Mouse (Mus musculus) spleen, postnatal 4 days (tissue): ENCODE results near the gene Xrcc4.
A peak's percentile ranks its signal among the peaks of the same experiment; 100 is the strongest.
"Not testable (repeated sequence)": the region's sequence is repeated elsewhere in the genome, so short reads cannot be mapped to it uniquely, and the experiment has no call there.

Source experiments
- DNase-seq, 2 experiments: peaks; one replicate each; pipeline ENCODE4 v3.0.0; 2022; ENCODE audit warnings: low spot score in 2 of 2

Gene Xrcc4

DNA sequence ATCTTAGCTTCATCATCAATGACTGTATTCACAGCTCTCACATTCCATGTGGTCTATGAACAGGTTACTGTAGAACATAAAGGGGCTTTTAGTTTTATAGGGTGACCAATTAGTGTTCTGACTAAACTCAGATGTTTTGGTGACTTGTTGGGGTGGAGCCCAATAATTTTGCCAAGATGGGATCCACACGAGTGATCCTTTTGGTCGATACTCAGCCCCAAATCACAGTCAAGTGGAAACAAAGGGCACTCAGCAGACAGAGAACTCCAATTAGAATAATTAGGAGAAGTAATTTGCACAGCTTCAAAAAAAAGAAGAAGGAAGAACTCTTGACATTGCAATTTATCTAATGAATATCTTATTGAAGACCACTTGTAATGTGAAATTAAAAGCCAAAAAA lies 274.9 kb downstream of the Xrcc4 start:
- DNase-seq: no peak

DNA sequence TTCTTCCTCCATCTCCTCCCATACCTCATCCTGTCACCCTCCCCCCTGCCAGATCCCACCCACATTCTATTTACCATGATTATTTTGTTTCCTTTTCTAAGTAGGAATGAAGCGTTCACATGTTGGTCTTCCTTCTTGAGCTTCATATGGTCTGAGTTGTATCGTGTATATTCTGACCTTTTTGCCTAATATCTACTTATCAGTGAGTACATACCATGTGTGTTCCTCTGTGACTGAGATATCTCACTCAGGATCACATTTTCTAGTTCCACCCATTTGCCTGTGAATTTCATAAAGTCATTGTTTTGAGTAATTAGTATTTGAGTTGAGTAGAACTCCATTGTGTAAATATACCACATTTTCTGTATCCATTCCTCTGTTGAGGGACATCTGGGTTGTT lies 277.2 kb downstream of the Xrcc4 start:
- DNase-seq: no peak

DNA sequence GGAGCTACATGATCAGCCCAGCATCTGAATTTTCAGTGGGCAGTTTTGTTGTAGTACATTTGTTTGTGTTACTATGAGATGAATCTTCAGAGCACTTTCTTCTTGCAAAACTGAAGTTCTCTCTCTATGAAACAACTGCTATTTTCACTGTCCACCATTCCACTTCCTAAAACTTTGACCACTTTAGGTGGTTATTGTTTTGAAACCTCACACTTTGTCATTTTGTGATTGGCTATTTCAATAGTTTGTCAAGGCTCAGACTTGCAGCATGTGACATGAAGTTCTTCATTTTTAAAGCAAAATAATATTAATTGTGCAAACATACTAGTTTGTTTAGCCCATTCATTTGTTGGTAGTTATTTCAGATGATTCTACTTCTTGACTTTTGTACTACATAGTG lies 280.4 kb downstream of the Xrcc4 start:
- DNase-seq: no peak

DNA sequence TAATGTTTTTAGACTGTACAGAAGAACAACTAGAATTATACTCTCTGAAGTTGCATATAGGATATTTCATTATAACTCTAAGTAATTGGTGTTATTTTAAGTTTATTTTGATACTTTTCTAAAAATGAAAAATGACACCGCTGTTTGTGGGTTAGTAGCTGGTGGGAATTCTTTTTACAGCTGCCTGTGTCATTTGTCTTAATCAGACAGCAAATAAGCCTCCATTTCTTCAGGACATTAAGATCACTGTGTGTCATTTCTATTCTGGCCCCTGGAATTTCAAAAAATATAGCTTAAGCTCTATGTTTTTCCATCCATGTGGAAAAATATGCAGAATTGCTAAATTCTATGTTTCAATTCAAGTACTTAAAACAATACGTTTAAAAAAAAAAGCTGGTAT lies 287.5 kb downstream of the Xrcc4 start:
- DNase-seq: no peak

DNA sequence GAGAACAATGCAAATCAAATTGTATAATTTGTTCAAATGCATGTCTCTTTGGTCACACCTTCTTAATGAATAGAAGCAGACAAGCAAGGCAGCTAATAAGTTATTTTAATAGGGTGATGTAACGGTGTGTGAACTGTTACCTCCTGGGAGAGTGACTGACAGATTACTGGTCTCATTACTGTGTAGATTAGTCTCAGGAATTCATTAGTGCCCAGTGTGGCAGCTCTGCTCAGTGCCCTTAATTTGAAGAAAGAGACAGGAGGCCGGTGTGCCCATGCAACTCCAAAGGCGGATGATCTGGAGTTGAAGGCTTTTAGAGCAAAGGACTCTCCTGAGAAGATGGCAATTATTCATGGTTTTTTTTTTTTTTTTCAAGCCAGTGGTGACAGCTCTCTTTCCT lies 291.7 kb downstream of the Xrcc4 start:
- DNase-seq: no peak

DNA sequence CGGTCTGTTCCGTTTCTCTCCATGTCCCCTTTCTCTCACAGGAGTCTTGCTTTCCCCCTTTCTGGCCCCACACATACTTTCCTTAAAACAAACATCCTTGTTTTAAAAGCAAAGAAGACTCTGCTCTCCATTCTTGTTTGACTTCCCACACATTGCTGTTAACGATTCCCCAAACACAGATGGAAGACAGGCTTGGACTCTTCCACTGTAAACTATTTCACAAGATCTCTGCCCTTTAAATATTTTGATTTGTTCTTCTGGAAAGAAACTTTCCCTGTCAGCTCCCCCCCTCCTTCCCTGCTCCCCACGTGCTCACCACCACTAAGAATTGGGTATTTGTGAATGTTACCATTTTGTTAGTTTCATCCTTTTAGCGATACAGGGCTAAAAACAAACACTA lies 297.9 kb downstream of the Xrcc4 start:
- no peak for DNase-seq

DNA sequence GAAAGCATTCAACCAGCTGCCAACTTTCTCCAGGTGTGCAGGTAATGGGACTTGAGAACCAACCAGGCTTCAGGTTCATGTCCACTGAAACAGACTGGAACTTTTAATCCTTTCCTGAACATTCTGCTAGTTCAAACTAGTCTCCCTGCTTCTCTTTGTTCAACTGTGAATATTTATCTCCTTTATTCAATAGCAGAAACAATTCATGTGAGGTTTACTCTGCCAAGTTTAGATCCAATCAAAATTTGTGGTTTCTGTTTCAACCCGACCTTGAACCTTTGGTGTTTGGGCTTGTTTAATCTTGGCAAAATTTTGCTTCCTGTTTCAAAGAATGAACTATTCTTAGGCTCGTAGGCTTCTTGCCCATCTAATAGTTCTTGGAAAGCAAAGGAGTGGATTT lies 306.5 kb downstream of the Xrcc4 start:
- no peak for DNase-seq

DNA sequence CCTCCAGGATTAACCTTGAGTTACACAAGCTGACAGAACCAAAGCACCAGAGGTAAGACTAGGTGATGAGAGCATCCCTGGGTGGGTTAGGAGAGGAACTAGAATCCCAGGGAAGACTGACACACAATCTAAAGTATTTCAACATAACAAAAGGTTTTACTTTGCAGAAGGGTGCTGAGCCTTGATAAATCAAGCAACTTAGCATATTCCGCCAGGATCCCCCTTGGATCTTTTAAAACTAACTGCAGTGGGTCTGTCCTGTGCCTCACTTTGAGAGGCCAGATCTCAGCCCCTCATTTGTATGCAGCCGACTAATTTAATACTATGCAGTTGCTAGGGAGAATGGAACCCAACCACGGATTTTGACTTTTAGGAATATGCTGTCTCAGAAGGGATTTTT lies 309.1 kb downstream of the Xrcc4 start:
- no peak for DNase-seq

DNA sequence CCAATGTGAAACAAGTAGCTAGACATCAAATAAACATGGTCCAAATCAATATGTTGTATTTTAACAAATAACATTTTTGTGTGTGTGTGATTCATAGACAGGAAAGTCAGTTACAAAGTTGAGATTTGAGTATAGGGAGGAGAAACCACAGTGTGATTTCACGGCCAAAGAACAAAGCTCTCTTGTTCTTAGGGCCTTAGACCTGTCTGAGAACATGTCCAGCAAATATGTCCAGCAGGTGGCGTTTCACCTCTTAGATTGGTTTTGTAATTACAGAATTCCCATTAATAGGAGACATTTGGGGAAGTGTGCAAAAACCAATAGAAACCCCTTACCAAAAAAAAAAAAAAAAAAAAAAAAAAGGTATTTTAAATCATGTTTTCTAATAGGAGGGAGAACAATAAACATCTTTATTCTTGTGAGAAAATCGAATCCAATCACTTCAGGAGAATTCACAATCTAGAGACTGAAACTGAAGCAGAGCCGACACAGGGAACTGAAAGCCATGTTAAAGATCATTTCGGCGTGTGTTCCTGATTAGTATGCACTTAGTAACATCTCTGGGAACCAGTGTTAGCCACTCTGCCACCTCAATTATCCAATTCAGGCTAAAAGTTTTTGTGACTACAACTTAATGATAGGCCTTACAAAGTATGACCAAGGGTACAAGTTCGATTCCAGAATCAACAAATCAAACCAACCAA lies 310.0 kb downstream of the Xrcc4 start:
- DNase-seq: no peak

DNA sequence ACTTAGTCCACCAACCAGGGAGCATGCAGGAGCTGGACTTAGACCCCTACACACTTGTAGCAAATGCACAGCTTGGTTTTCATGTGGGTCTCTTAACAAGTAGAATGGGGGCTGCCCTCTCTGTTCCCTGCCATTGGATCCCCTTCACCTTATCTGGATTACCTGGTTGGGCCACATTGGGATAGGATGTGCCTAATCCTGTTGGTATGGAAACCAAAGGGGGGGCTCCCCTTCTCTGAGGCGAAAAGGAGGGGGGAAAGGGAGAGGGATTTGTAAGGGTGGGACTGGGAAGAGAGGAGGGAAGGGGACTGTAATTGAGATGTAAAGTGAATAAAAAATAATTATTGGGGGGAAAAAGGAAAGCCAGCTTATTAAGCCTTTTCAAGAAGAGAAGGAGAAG lies 311.6 kb downstream of the Xrcc4 start:
- DNase-seq: no peak

DNA sequence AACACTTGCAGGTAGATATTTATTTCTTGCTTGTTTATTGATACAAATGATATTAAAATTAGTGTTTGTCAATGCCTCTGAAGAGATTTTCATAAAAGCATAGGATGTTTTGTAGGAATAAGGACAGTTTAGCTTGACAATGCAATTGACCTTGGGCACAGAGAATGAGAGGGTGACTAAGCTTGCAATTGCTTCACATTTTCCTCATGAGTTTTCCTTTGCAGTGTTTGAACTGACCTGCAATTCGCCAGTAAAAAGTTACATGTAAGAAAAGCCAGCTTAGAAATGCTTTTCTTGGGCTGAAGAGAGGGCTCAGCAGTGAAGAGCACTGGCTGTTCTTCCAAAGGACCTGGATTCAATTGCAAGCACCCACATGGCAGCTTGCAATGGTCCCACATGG lies 312.3 kb downstream of the Xrcc4 start:
- no peak for DNase-seq

DNA sequence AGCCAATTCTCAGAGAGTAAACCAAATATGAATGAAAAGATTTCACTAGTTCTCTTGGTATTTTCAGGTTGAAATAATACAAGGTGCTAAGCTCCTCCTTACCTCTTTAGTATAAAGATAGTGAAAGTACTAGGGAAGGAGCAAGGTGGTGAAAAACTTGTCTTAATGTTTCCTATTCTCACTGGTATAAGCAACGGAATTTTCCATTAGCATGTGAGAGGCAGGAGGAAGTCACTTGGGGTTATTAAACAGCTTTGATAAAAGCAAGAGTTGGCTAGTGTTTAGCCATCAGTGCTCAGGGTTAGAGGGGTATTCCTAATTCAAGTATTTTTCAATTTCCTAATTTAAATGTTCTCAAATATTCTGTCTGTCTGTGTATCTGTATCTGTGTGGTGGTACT lies 322.9 kb downstream of the Xrcc4 start:
- DNase-seq: no peak

DNA sequence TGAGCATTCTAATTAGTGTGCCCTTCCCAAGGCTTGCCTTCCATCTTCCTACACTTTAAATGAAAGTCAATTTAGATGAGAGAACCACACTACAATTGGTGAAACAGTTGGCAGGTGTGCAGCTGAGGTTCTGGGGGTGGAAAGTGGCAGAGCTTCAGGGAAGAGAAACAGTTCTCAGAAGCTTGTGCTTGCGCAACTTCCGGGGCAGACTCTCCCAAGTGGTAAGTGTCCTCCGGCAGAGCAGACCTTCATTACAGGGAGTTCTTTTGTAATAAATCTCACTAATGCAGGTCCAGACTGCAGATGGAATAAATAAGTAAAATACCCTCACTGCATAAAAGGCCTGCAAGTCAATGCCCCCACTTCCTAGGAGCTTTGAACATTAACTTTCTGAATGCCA lies 323.4 kb downstream of the Xrcc4 start:
- DNase-seq: no peak

DNA sequence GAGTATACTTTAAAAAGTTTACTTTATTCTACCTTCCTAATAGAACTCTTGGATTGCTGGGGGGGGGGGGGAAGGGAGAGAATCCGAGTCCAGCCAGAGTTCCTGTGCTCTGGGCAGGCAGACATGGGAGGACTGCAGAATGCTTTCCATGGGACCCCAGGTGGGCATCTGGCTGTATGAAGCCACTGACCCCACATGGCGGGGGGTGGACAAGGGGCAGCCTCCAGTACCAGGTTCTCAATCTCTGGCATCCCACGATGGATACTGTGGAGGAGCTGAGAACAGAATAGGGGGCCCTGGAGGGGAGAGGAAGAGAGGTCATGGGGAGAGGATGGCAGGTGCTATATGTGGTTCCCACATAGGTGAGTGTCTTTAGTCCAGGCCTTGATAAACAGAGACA lies 327.1 kb downstream of the Xrcc4 start:
- peak in 1 of 2 experiments; percentile 51 for DNase-seq

DNA sequence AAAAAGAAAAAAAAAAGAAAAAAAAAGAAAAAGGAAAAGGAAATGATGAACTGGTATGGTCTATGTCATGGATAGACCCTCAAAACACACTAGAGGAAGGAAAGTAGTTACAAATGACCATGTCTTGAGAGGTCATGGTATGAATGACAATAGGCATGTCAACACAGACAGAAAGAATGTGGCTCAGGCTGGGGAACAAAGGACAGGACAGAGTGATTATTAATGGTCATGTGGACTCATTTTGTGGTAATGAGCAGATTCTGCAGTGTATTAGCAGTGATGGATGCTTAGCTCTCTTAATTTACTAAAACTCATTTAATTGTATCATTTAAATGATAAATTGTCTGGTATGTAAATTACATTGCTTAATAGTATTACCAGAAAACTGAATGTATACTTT lies 333.1 kb downstream of the Xrcc4 start:
- no peak for DNase-seq

DNA sequence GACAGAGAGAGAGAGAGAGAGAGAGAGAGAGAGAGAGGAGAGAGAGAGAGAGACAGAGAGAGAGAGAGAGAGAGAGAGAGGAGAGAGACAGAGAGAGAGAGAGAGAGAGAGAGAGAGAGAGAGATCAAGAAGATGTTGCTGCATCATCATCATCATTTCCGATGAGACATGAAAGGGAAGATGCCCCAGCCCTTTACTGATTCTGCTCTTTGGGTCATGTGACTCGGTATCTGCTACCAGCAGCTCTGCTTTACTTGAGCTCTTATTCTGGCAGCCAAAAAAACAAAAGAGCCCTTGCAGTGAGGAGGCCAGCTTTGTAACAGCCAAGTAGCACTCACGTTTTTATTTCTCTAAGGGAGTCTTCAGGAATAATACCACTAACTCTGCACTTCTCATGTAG lies 338.8 kb downstream of the Xrcc4 start:
- DNase-seq: not testable (repeated sequence)

DNA sequence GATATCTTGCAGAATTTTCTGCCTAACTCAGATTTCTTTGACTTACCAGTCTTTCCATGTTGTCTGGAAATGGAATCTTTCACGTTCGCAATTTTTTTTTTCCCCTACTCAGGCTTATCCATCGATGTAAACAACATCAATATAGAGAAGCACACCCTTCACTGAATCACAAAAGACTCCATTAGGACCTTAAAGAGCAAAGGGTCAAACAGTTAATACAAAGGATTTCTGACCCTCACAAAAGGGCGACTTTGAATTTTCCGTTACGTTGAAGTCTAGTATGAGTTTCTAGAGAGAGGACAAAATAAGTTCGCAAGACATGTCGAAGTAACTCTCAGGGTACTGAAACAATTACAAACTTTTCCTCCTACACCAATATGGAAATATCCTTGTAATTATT lies 346.2 kb downstream of the Xrcc4 start:
- DNase-seq: no peak

DNA sequence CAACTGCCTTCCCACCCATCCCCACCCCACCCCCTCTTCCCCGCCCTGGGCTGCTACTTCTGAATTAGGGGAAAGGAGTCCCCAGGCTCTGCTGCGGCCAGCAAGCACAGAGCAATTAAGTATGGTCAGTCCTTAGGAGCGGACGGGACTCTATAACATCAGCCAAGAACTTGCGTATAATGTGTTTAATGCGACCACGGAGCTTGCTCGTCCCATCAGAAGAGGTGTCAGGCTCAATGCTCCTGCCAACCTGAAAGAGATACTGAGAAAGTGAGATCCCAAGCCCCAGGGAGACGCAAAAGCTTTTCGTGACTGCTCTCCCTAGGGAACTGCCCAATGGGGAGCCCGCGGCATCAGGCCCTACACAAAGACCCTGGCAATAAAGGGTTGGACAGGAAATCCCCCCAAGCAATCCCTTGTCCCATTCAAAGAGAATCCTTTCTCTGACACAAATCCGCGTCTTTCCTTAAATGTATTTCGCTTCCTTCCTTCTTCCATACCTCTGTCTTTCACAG lies 346.7 kb downstream of the Xrcc4 start:
- DNase-seq: no peak

DNA sequence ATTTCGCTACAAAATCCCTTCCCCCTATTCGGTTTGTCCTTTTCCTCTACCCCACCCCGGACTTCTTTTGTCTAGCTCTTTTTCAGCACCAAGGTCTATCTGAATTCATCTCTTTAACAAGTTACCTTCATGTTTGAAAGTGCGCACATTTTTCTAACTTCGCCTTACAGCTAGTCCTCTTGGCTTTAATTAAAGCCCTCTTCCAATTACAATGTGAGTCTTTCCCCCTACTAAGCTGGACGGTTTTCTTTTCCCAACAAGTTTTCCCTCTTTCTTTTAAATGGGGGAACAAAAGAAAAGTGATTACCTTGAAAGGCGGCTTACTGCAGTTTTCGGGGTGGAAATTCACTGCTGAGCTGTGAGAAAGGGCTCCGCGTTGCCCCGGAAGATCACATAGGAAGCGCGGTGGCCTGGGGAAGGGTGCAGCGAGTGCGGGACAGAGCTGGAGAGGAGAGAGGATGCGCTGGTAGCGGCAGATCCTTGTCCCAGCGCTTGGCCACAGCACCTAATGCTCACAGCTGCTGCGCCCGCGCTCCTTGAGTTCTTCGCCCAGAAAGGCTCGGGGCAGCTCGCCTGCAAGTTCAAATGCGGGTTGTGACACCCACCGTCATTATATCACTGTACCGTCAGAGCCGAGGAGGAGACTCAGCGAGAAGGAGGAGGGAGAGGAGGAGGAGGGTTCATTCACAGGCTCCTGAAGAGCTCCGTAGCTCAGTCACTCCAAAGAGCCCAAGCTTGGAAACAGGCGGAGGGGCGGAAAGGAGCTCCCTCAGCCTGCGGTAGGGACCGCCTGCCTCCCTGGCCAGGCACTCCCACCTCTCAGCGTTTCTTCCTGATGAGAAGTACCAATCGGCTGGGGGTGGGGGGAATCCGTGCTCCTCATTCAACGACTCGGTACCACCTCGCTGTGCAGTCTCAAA lies 347.4 kb downstream of the Xrcc4 start, which contains the start of gene Vcan:
TSS of gene Vcan (minus strand) at position 744 of the 920 bp plus-strand sequence.
- no peak for DNase-seq

DNA sequence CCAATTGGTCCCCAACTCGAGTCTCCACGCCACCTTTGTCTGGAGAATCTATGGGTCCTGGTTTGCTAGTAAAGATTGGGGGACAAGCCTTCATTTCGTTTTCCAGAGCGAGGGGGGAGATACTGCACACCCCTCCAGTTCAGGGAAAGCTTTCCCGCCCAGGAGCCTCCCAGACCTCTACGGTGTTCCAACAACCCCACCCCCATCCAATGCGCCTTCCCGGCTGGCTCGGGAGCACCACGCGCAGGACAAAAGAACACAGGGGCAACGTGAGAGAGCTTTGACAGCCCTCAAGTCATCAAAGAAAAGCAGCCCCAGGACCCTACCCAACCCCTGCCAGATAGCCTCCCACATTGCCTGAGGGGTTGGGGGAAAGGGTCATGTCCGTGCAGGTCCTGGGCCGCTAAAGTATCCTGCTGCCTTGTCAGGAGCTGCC lies 348.3 kb downstream of the Xrcc4 start:
- peak in 1 of 2 experiments; percentile 62 for DNase-seq

DNA sequence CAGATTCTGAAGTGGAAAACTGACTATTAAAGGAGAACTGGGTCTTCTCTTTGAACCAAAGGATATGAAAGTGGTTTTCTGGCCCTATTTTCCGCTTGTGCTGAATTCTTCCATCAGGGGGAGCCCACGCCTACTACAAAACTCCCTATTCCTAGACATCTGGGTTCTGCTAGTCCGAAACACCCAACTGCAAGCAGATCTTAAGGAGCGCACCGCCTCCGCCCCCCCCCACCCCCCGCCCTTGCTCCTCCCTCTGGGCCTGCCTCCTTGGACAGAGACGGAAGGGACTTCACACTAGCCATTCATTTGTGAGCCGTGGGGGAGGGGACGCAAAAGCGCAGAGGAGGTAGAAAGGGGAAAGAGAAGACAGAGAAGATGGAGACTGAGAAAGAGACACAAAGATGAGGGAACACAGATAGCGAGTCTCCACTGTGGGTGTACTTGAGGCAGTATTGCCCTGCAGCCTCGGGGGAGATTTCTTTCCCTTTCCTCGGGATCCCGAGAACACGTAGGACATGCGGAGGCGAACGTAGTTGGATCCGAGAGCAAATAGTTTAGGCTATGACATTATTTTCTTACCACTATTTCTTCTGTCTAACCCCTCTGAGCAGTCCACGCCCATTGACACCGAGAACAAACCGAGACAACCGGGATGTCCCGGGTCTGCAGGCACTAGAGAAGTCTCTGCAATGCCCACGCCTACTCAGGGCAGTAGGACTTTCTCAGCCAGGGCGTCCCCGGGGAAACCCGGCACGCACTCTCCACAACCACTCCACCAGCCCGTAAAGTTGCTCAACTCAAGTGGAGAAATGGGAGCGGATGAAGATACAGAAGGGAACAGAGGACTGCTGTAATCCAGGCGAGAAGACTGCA lies 348.9 kb downstream of the Xrcc4 start:
- peak; percentile 23 to 62 for DNase-seq

DNA sequence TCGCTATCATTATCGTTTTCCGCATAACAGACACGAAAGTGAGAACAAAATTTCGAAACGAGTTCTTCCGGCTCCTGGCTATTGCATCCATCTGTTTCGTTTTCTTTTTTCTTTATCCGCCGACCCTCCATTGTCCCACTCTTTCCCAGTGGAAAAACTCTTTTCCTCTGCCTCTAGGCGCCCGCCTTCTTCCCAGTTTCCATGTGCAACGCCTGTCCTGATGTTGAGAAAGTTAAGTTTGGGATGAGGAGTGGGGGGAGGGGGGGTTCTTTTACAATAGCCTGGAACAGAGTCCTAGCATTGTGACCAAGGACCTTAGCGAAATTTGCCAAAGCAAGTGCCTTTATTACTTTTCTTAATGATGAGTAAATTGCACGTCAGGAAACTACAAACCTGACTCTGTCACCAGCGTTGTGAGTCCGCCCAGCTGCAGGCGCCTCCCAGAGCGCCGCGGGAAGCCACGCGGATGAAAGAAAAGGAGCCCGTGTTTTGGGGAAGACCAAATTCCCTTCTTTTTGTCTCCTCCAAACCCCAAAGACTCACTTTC lies 349.6 kb downstream of the Xrcc4 start:
- DNase-seq: no peak
